Mouse (Mus musculus): ENCODE results near the gene Mrps25.

Gene Mrps25

DNA sequence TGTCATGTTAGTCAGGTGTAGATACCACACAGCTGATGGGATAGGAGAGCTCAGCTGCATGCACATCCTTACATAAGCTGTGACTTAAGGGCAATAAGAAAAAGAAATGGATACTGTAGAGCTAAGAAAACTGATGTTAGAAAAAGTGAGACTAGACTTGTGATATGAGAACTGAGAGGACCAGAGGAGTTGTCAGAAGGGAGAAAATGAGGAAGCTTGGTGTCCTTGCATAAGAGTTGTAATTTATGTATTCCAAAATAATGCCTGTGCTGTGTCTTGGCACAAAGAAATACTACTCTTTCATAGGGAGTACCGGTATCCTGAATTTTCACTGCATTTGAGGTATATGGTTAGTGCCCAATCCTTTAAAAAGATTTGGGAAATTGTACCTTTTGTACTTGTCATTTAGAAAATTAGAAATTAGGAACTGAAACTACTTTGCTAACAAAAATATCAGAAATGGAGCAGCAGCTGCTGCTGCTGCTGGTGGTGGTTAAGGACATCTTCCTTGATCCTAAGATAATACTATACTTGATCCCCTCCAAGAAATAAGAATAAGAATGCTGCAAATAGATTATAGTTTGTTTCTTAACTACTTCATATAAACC lies 56.9 kb downstream of the Mrps25 start:
- in situ Hi-C loops (cut with MboI, MseI): no loop called here

DNA sequence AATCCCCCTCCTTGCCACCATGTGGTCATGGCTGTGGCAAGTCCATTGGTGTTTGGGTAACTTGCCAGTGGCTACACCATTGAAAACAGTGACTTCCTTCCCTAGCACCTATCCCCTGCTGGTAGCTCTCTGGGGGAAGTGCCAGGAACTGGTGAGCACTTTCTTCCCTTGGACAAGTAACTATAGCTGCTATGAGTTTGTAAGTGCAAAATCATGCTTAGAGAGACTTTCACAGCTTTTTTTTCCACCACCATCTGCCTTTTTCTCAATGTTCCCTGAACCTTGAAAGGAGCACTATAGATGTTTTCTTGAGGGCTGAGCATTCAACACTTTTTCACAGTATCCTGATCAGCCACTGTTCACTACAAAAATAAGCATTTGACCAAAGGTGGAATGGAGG lies 59.3 kb downstream of the Mrps25 start:
- in situ Hi-C loops (cut with MboI, MseI): no loop called here
